Mouse (Mus musculus) embryonic facial prominence, embryonic 15.5 days (tissue): ENCODE data around the gene Depp1. TPM values are rescaled to one million over a fixed set of nuclear protein-coding genes. Genes with fewer than 3 reads are reported as not detected.

Experiments used
- ATAC-seq: fragments of 200-750 bp; cut with Nextera tagmentation; 2 replicates; pipeline ENCODE4 v1.8.0; 2017; ENCODE audit warnings: low read depth, moderate TSS enrichment; ENCODE audit not compliant: insufficient number of reproducible peaks, low FRiP score, low TSS enrichment
- H3K27ac ChIP-seq: fragments of 300-500 bp; sonication (generic); replicated peaks from 2 replicates; pipeline ENCODE4 v1.5.1; 2015; ENCODE audit warnings: mild to moderate bottlenecking, inconsistent platforms
- H3K27me3 ChIP-seq: fragments of 300-500 bp; sonication (generic); 2 replicates; pipeline ENCODE4 v1.6.1; 2015; ENCODE audit warnings: inconsistent platforms
- H3K36me3 ChIP-seq: fragments of 300-500 bp; sonication (generic); 2 replicates; pipeline ENCODE4 v1.6.1; 2015; ENCODE audit warnings: mild to moderate bottlenecking, inconsistent platforms
- H3K4me1 ChIP-seq: fragments of 300-500 bp; sonication (generic); 2 replicates; pipeline ENCODE4 v1.6.1; 2015; ENCODE audit warnings: inconsistent platforms
- H3K4me2 ChIP-seq: fragments of 300-500 bp; sonication (generic); replicated peaks from 2 replicates; pipeline ENCODE4 v1.6.1; 2015; ENCODE audit warnings: mild to moderate bottlenecking, inconsistent platforms
- H3K4me3 ChIP-seq: fragments of 300-500 bp; sonication (generic); replicated peaks from 2 replicates; pipeline ENCODE4 v1.5.1; 2015; ENCODE audit warnings: mild to moderate bottlenecking, inconsistent platforms
- H3K9ac ChIP-seq: fragments of 300-500 bp; sonication (generic); 2 replicates; pipeline ENCODE4 v1.6.1; 2015; ENCODE audit warnings: inconsistent platforms
- H3K9me3 ChIP-seq: fragments of 300-500 bp; sonication (generic); replicated peaks from 2 replicates; pipeline ENCODE4 v1.6.1; 2016; ENCODE audit warnings: inconsistent platforms
- WGBS: fragments of 180-500 bp; shearing (Covaris S2); methylation state at CpG from one replicate; pipeline ENCODE4 v1.1.7; 2015; 5-methylcytosine and 5-hydroxymethylcytosine counted together
- polyA plus RNA-seq: library from polyadenylated mRNA; unstranded; fragments of >200 nt; fragmentation: Nextera tagmentation; extraction: Ambion mirVana; gene quantifications from 2 replicates; pipeline ENCODE4 v1.2.1, GENCODE M21; 2015

Gene Depp1
- polyA plus RNA-seq, 1 experiment from 2014 or later: 31.0 TPM

- WGBS: 37% methylated on average over 11 of the region's 11 CpGs
- H3K4me3 ChIP-seq: no peak overlapping the region
- H3K36me3 ChIP-seq: no peaks in the 10 kb centered on the region
- H3K27me3 ChIP-seq: peaks cover 8% of the 10 kb centered on the region; the same call in 1 of the 2 replicates
- H3K9ac ChIP-seq: no peak overlapping the region
- no peak overlapping the region for H3K4me2 ChIP-seq
- no peak overlapping the region for H3K27ac ChIP-seq
- H3K4me1 ChIP-seq: peaks cover 31% of the 10 kb centered on the region
- no peak for ATAC-seq
- no peaks in the 10 kb centered on the region for H3K9me3 ChIP-seq
Observed at GRCm38 (mm10) chr6:116668682-116669470, 18.5 kb downstream of the Depp1 start.

GRCm38 (mm10) chr6:116670144-116670543 is 19.7 kb downstream of the Depp1 start:
- WGBS: 41% methylated on average over 6 of the region's 6 CpGs
- Histone ChIP-seq H3K9ac (no peak overlapping the region), H3K4me2 (no peak overlapping the region)

GRCm38 (mm10) chr6:116671031-116671430 is 20.6 kb downstream of the Depp1 start:
- no peak overlapping the region for H3K4me3 ChIP-seq
- H3K9me3 ChIP-seq: no peaks in the 10 kb centered on the region
- peak; percentile 69 for ATAC-seq
- H3K36me3 ChIP-seq: no peaks in the 10 kb centered on the region
- H3K27me3 ChIP-seq: peaks cover 8% of the 10 kb centered on the region; the same call in 1 of the 2 replicates
- no peak overlapping the region for H3K9ac ChIP-seq
- H3K27ac ChIP-seq: no peak overlapping the region
- H3K4me1 ChIP-seq: peaks cover 25% of the 10 kb centered on the region
- H3K4me2 ChIP-seq: peak overlapping the region; percentile 2; the same call in 1 of the 2 replicates
- 26% methylated on average over 5 of the region's 5 CpGs for WGBS

More at GRCm38 (mm10) chr6:116670144-116670543, 19.7 kb downstream of the Depp1 start:
- no peak overlapping the region for H3K4me3 ChIP-seq
- H3K27ac ChIP-seq: no peak overlapping the region
- H3K36me3 ChIP-seq: no peaks in the 10 kb centered on the region
- ATAC-seq: no peak
- H3K9me3 ChIP-seq: no peaks in the 10 kb centered on the region
- peaks cover 8% of the 10 kb centered on the region; the same call in 1 of the 2 replicates for H3K27me3 ChIP-seq
- peaks cover 25% of the 10 kb centered on the region for H3K4me1 ChIP-seq

GRCm38 (mm10) chr6:116671768-116672167 is 21.4 kb downstream of the Depp1 start:
- ATAC-seq: no peak
- Histone ChIP-seq H3K4me1 (peaks cover 32% of the 10 kb centered on the region), H3K27ac (no peak overlapping the region), H3K4me3 (no peak overlapping the region), H3K9ac (no peak overlapping the region), H3K9me3 (no peaks in the 10 kb centered on the region), H3K27me3 (peaks cover 8% of the 10 kb centered on the region; the same call in 1 of the 2 replicates), H3K36me3 (no peaks in the 10 kb centered on the region), H3K4me2 (no peak overlapping the region)
- 83% methylated on average over 4 of the region's 4 CpGs for WGBS

- Histone ChIP-seq H3K27ac (no peak overlapping the region), H3K9ac (no peak overlapping the region), H3K4me3 (0 out of 2 replicates have a peak overlapping the region, but pooled peaks have one; percentile 2), H3K9me3 (no peaks in the 10 kb centered on the region), H3K27me3 (peaks cover 8% of the 10 kb centered on the region; the same call in 1 of the 2 replicates), H3K4me1 (peaks cover 32% of the 10 kb centered on the region), H3K36me3 (no peaks in the 10 kb centered on the region), H3K4me2 (no peak overlapping the region)
- ATAC-seq: no peak
- 75% methylated on average over 5 of the region's 5 CpGs for WGBS
Observed at GRCm38 (mm10) chr6:116672349-116672748, 21.9 kb downstream of the Depp1 start.

- peak; percentile 82 for ATAC-seq
- Histone ChIP-seq H3K9me3 (no peaks in the 10 kb centered on the region), H3K4me1 (peaks cover 32% of the 10 kb centered on the region), H3K36me3 (no peaks in the 10 kb centered on the region), H3K27ac (0 out of 2 replicates have a peak within 1 kb of the TSS, but pooled peaks have one; percentile 44), H3K27me3 (peaks cover 8% of the 10 kb centered on the region; the same call in 1 of the 2 replicates), H3K4me2 (peak within 1 kb of the TSS; percentile 98), H3K4me3 (peak within 1 kb of the TSS; percentile 53), H3K9ac (peak within 1 kb of the TSS; percentile 33; the same call in 1 of the 2 replicates)
- whole genome bisulfite sequencing: under 1% methylated on average over 44 of the region's 44 CpGs
Observed at GRCm38 (mm10) chr6:116673471-116674282, 23.3 kb downstream of the Depp1 start, which contains the start of gene Rassf4. Gene Rassf4 (minus strand): TSS chr6:116673952.

GRCm38 (mm10) chr6:116674283-116674886 is 24.0 kb downstream of the Depp1 start:
- WGBS: 27% methylated on average over 16 of the region's 16 CpGs
- Histone ChIP-seq H3K9ac (no peak overlapping the region), H3K27ac (0 out of 2 replicates have a peak overlapping the region, but pooled peaks have one; percentile 44), H3K4me3 (peak overlapping the region; percentile 53), H3K27me3 (peaks cover 8% of the 10 kb centered on the region; the same call in 1 of the 2 replicates), H3K36me3 (no peaks in the 10 kb centered on the region), H3K4me2 (peak overlapping the region; percentile 98), H3K4me1 (peaks cover 32% of the 10 kb centered on the region), H3K9me3 (no peaks in the 10 kb centered on the region)
- no peak for ATAC-seq

GRCm38 (mm10) chr6:116676355-116676913 is 26.0 kb downstream of the Depp1 start:
- ATAC-seq: no peak
- H3K4me1 ChIP-seq: peaks cover 22% of the 10 kb centered on the region
- no peaks in the 10 kb centered on the region for H3K9me3 ChIP-seq
- 61% methylated on average over 10 of the region's 10 CpGs for WGBS
- no peak overlapping the region for H3K27ac ChIP-seq
- H3K4me2 ChIP-seq: no peak overlapping the region
- no peaks in the 10 kb centered on the region for H3K36me3 ChIP-seq
- no peak overlapping the region for H3K4me3 ChIP-seq
- H3K9ac ChIP-seq: no peak overlapping the region
- peaks cover 6% of the 10 kb centered on the region; the same call in 1 of the 2 replicates for H3K27me3 ChIP-seq

- Histone ChIP-seq H3K4me2 (no peak overlapping the region), H3K9ac (no peak overlapping the region), H3K9me3 (no peaks in the 10 kb centered on the region), H3K27me3 (0 out of 2 replicates have a peak, but pooled peaks cover 2% of the 10 kb centered on the region), H3K27ac (no peak overlapping the region), H3K4me3 (no peak overlapping the region), H3K36me3 (no peaks in the 10 kb centered on the region), H3K4me1 (peaks cover 19% of the 10 kb centered on the region)
- 40% methylated on average over 6 of the region's 6 CpGs for WGBS
- no peak for ATAC-seq
Observed at GRCm38 (mm10) chr6:116677321-116677720, 26.9 kb downstream of the Depp1 start.

GRCm38 (mm10) chr6:116679563-116680288 is 29.3 kb downstream of the Depp1 start:
- H3K9ac ChIP-seq: no peak overlapping the region
- no peaks in the 10 kb centered on the region for H3K36me3 ChIP-seq
- no peaks in the 10 kb centered on the region for H3K27me3 ChIP-seq
- 63% methylated on average over 5 of the region's 5 CpGs for WGBS
- H3K9me3 ChIP-seq: no peaks in the 10 kb centered on the region
- H3K4me3 ChIP-seq: no peak overlapping the region
- no peak overlapping the region for H3K4me2 ChIP-seq
- no peak for ATAC-seq
- 0 out of 2 replicates have a peak, but pooled peaks cover 7% of the 10 kb centered on the region for H3K4me1 ChIP-seq
- no peak overlapping the region for H3K27ac ChIP-seq
